Mouse (Mus musculus): Measurements from ENCODE around the gene Babam2. TPM values are rescaled to one million over a fixed set of nuclear protein-coding genes. Genes with fewer than 3 reads are reported as not detected.

Gene Babam2
- polyA plus RNA-seq, 1 experiment from 2014 or later: 45.9 TPM

GRCm38 (mm10) chr5:31761836-31762235, 64.4 kb downstream of the Babam2 start:
- H3K27ac ChIP-seq (ENCODE audit: low read depth, low read length): no peak overlapping the region
- H3K27me3 ChIP-seq (ENCODE audit: control insufficient read depth, insufficient read depth, low read length): no peaks in the 10 kb centered on the region
- no peaks in the 10 kb centered on the region for H3K9me3 ChIP-seq (ENCODE audit: control insufficient read depth, low read length)
- H3K4me3 ChIP-seq (ENCODE audit: low read depth, low read length): no peak overlapping the region
- ATAC-seq (ENCODE audit: low FRiP score): no peak
- no peak overlapping the region for H3K9ac ChIP-seq (ENCODE audit: low read length)
- no peak overlapping the region for H3K4me2 ChIP-seq
- no peaks in the 10 kb centered on the region for H3K36me3 ChIP-seq (ENCODE audit: control insufficient read depth, insufficient read depth, low read length)
- DNase-seq (ENCODE audit: low spot score, missing footprints): no peak
- WGBS: 95% methylated on average over 4 of the region's 4 CpGs
- H3K4me1 ChIP-seq (ENCODE audit: control insufficient read depth, insufficient read depth, low read length): no peaks in the 10 kb centered on the region

- no peak overlapping the region for H3K4me2 ChIP-seq
- ATAC-seq (ENCODE audit: low FRiP score) (no peak), DNase-seq (ENCODE audit: low spot score, missing footprints) (no peak)
- H3K4me3 ChIP-seq (ENCODE audit: low read depth, low read length): no peak overlapping the region
- no peaks in the 10 kb centered on the region for H3K36me3 ChIP-seq (ENCODE audit: control insufficient read depth, insufficient read depth, low read length)
- no peaks in the 10 kb centered on the region for H3K27me3 ChIP-seq (ENCODE audit: control insufficient read depth, insufficient read depth, low read length)
- no peaks in the 10 kb centered on the region; the same call in 1 of the 2 replicates for H3K4me1 ChIP-seq (ENCODE audit: control insufficient read depth, insufficient read depth, low read length)
- no peak overlapping the region for H3K9ac ChIP-seq (ENCODE audit: low read length)
- H3K9me3 ChIP-seq (ENCODE audit: control insufficient read depth, low read length): no peaks in the 10 kb centered on the region
- WGBS: 84% methylated on average over 1 of the region's 1 CpGs
- no peak overlapping the region for H3K27ac ChIP-seq (ENCODE audit: low read depth, low read length)
Measured at GRCm38 (mm10) chr5:31762773-31763172, 65.3 kb downstream of the Babam2 start.

- 95% methylated on average over 2 of the region's 2 CpGs for WGBS
- Histone ChIP-seq H3K9ac (ENCODE audit: low read length) (no peak overlapping the region), H3K9me3 (ENCODE audit: control insufficient read depth, low read length) (no peaks in the 10 kb centered on the region), H3K4me3 (ENCODE audit: low read depth, low read length) (no peak overlapping the region), H3K36me3 (ENCODE audit: control insufficient read depth, insufficient read depth, low read length) (no peaks in the 10 kb centered on the region), H3K4me2 (no peak overlapping the region), H3K4me1 (ENCODE audit: control insufficient read depth, insufficient read depth, low read length) (no peaks in the 10 kb centered on the region; the same call in 1 of the 2 replicates), H3K27me3 (ENCODE audit: control insufficient read depth, insufficient read depth, low read length) (no peaks in the 10 kb centered on the region), H3K27ac (ENCODE audit: low read depth, low read length) (no peak overlapping the region)
- DNase-seq (ENCODE audit: low spot score, missing footprints) (no peak), ATAC-seq (ENCODE audit: low FRiP score) (no peak)
Measured at GRCm38 (mm10) chr5:31765824-31766223, 68.3 kb downstream of the Babam2 start.

GRCm38 (mm10) chr5:31766841-31767542, 69.5 kb downstream of the Babam2 start:
- H3K36me3 ChIP-seq (ENCODE audit: control insufficient read depth, insufficient read depth, low read length): no peaks in the 10 kb centered on the region
- no peak overlapping the region for H3K4me2 ChIP-seq
- 71% methylated on average over 4 of the region's 4 CpGs for WGBS
- no peak for ATAC-seq (ENCODE audit: low FRiP score)
- no peaks in the 10 kb centered on the region for H3K27me3 ChIP-seq (ENCODE audit: control insufficient read depth, insufficient read depth, low read length)
- no peaks in the 10 kb centered on the region; the same call in 1 of the 2 replicates for H3K4me1 ChIP-seq (ENCODE audit: control insufficient read depth, insufficient read depth, low read length)
- no peaks in the 10 kb centered on the region for H3K9me3 ChIP-seq (ENCODE audit: control insufficient read depth, low read length)
- DNase-seq (ENCODE audit: low spot score, missing footprints): no peak
- H3K27ac ChIP-seq (ENCODE audit: low read depth, low read length): no peak overlapping the region
- no peak overlapping the region for H3K9ac ChIP-seq (ENCODE audit: low read length)
- H3K4me3 ChIP-seq (ENCODE audit: low read depth, low read length): no peak overlapping the region

GRCm38 (mm10) chr5:31771486-31771885, 74.0 kb downstream of the Babam2 start:
- H3K9me3 ChIP-seq (ENCODE audit: control insufficient read depth, low read length): no peaks in the 10 kb centered on the region
- no peaks in the 10 kb centered on the region; the same call in 1 of the 2 replicates for H3K4me1 ChIP-seq (ENCODE audit: control insufficient read depth, insufficient read depth, low read length)
- H3K4me3 ChIP-seq (ENCODE audit: low read depth, low read length): no peak overlapping the region
- ATAC-seq (ENCODE audit: low FRiP score): no peak
- H3K9ac ChIP-seq (ENCODE audit: low read length): no peak overlapping the region
- H3K27ac ChIP-seq (ENCODE audit: low read depth, low read length): no peak overlapping the region
- no peaks in the 10 kb centered on the region for H3K36me3 ChIP-seq (ENCODE audit: control insufficient read depth, insufficient read depth, low read length)
- 92% methylated on average over 5 of the region's 5 CpGs for WGBS
- DNase-seq (ENCODE audit: low spot score, missing footprints): no peak
- H3K27me3 ChIP-seq (ENCODE audit: control insufficient read depth, insufficient read depth, low read length): no peaks in the 10 kb centered on the region
- H3K4me2 ChIP-seq: no peak overlapping the region

- Histone ChIP-seq H3K9ac (ENCODE audit: low read length) (no peak overlapping the region), H3K4me1 (ENCODE audit: control insufficient read depth, insufficient read depth, low read length) (no peaks in the 10 kb centered on the region; the same call in 1 of the 2 replicates), H3K9me3 (ENCODE audit: control insufficient read depth, low read length) (no peaks in the 10 kb centered on the region), H3K27ac (ENCODE audit: low read depth, low read length) (no peak overlapping the region), H3K4me3 (ENCODE audit: low read depth, low read length) (no peak overlapping the region), H3K4me2 (no peak overlapping the region), H3K27me3 (ENCODE audit: control insufficient read depth, insufficient read depth, low read length) (no peaks in the 10 kb centered on the region), H3K36me3 (ENCODE audit: control insufficient read depth, insufficient read depth, low read length) (no peaks in the 10 kb centered on the region)
- WGBS: 96% methylated on average over 4 of the region's 4 CpGs
- no peak for DNase-seq (ENCODE audit: low spot score, missing footprints)
- no peak for ATAC-seq (ENCODE audit: low FRiP score)
Measured at GRCm38 (mm10) chr5:31771921-31772320, 74.4 kb downstream of the Babam2 start.

GRCm38 (mm10) chr5:31774976-31775375, 77.5 kb downstream of the Babam2 start:
- no peaks in the 10 kb centered on the region for H3K36me3 ChIP-seq (ENCODE audit: control insufficient read depth, insufficient read depth, low read length)
- no peak overlapping the region for H3K9ac ChIP-seq (ENCODE audit: low read length)
- H3K4me2 ChIP-seq: no peak overlapping the region
- H3K27ac ChIP-seq (ENCODE audit: low read depth, low read length): no peak overlapping the region
- no peaks in the 10 kb centered on the region for H3K9me3 ChIP-seq (ENCODE audit: control insufficient read depth, low read length)
- no peak for DNase-seq (ENCODE audit: low spot score, missing footprints)
- H3K4me1 ChIP-seq (ENCODE audit: control insufficient read depth, insufficient read depth, low read length): no peaks in the 10 kb centered on the region
- no peak for ATAC-seq (ENCODE audit: low FRiP score)
- 91% methylated on average over 6 of the region's 6 CpGs for WGBS
- no peaks in the 10 kb centered on the region for H3K27me3 ChIP-seq (ENCODE audit: control insufficient read depth, insufficient read depth, low read length)
- H3K4me3 ChIP-seq (ENCODE audit: low read depth, low read length): no peak overlapping the region

- no peaks in the 10 kb centered on the region for H3K27me3 ChIP-seq (ENCODE audit: control insufficient read depth, insufficient read depth, low read length)
- no peak overlapping the region for H3K4me3 ChIP-seq (ENCODE audit: low read depth, low read length)
- WGBS: 83% methylated on average over 5 of the region's 5 CpGs
- H3K9me3 ChIP-seq (ENCODE audit: control insufficient read depth, low read length): no peaks in the 10 kb centered on the region
- no peak overlapping the region for H3K4me2 ChIP-seq
- DNase-seq (ENCODE audit: low spot score, missing footprints) (no peak), ATAC-seq (ENCODE audit: low FRiP score) (no peak)
- no peaks in the 10 kb centered on the region for H3K36me3 ChIP-seq (ENCODE audit: control insufficient read depth, insufficient read depth, low read length)
- no peaks in the 10 kb centered on the region for H3K4me1 ChIP-seq (ENCODE audit: control insufficient read depth, insufficient read depth, low read length)
- H3K9ac ChIP-seq (ENCODE audit: low read length): no peak overlapping the region
- H3K27ac ChIP-seq (ENCODE audit: low read depth, low read length): no peak overlapping the region
Measured at GRCm38 (mm10) chr5:31781624-31782023, 84.1 kb downstream of the Babam2 start.

GRCm38 (mm10) chr5:31787201-31787600, 89.7 kb downstream of the Babam2 start:
- no peaks in the 10 kb centered on the region for H3K9me3 ChIP-seq (ENCODE audit: control insufficient read depth, low read length)
- no peak for DNase-seq (ENCODE audit: low spot score, missing footprints)
- H3K36me3 ChIP-seq (ENCODE audit: control insufficient read depth, insufficient read depth, low read length): no peaks in the 10 kb centered on the region
- H3K27ac ChIP-seq (ENCODE audit: low read depth, low read length): no peak overlapping the region
- no peaks in the 10 kb centered on the region for H3K4me1 ChIP-seq (ENCODE audit: control insufficient read depth, insufficient read depth, low read length)
- WGBS: 89% methylated on average over 3 of the region's 3 CpGs
- ATAC-seq (ENCODE audit: low FRiP score): no peak
- no peak overlapping the region for H3K9ac ChIP-seq (ENCODE audit: low read length)
- no peak overlapping the region for H3K4me2 ChIP-seq
- no peak overlapping the region for H3K4me3 ChIP-seq (ENCODE audit: low read depth, low read length)
- no peaks in the 10 kb centered on the region for H3K27me3 ChIP-seq (ENCODE audit: control insufficient read depth, insufficient read depth, low read length)

All from midbrain, embryonic 11.5 days (tissue).